Mouse (Mus musculus): ENCODE results near the gene Leng9.

Leng9 gene

GRCm38 (mm10) chr7:4144046-4144445 is 6.1 kb downstream of the Leng9 start:
- DNase-seq: no peak

GRCm38 (mm10) chr7:4143506-4143905 is 6.7 kb downstream of the Leng9 start:
- DNase-seq: no peak

GRCm38 (mm10) chr7:4142796-4143445 is 7.3 kb downstream of the Leng9 start:
- DNase-seq: no peak

- no peak for DNase-seq
Observed at GRCm38 (mm10) chr7:4141648-4142325, 8.4 kb downstream of the Leng9 start.

- DNase-seq: no peak
Observed at GRCm38 (mm10) chr7:4139391-4139790, 10.8 kb downstream of the Leng9 start.

GRCm38 (mm10) chr7:4138671-4139070 is 11.5 kb downstream of the Leng9 start:
- no peak for DNase-seq

- no peak for DNase-seq
Observed at GRCm38 (mm10) chr7:4138181-4138580, 12.0 kb downstream of the Leng9 start.

- DNase-seq: no peak
Observed at GRCm38 (mm10) chr7:4137746-4138145, 12.4 kb downstream of the Leng9 start.

- DNase-seq: peak; percentile 97
Observed at GRCm38 (mm10) chr7:4136771-4137531, 13.2 kb downstream of the Leng9 start, which contains the start of gene Leng8. TSS of gene Leng8 (plus strand) at chr7:4137039.

- no peak for DNase-seq
Observed at GRCm38 (mm10) chr7:4136404-4136770, 13.8 kb downstream of the Leng9 start.

- DNase-seq: no peak
Observed at GRCm38 (mm10) chr7:4134911-4135310, 15.3 kb downstream of the Leng9 start.

- no peak for DNase-seq
Observed at GRCm38 (mm10) chr7:4132998-4133397, 17.2 kb downstream of the Leng9 start.

- no peak for DNase-seq
Observed at GRCm38 (mm10) chr7:4132581-4132980, 17.6 kb downstream of the Leng9 start.

GRCm38 (mm10) chr7:4131964-4132363 is 18.2 kb downstream of the Leng9 start:
- DNase-seq: no peak

GRCm38 (mm10) chr7:4130686-4131452 is 19.3 kb downstream of the Leng9 start:
- peak; percentile 93 for DNase-seq

GRCm38 (mm10) chr7:4128860-4129259 is 21.3 kb downstream of the Leng9 start:
- no peak for DNase-seq

- DNase-seq: no peak
Observed at GRCm38 (mm10) chr7:4127894-4128293, 22.3 kb downstream of the Leng9 start.

- DNase-seq: no peak
Observed at GRCm38 (mm10) chr7:4126992-4127785, 23.0 kb downstream of the Leng9 start.

- DNase-seq: no peak
Observed at GRCm38 (mm10) chr7:4125306-4125705, 24.9 kb downstream of the Leng9 start.

GRCm38 (mm10) chr7:4124856-4125255 is 25.3 kb downstream of the Leng9 start:
- no peak for DNase-seq

GRCm38 (mm10) chr7:4124315-4124759 is 25.8 kb downstream of the Leng9 start:
- peak; percentile 60 for DNase-seq

- DNase-seq: no peak
Observed at GRCm38 (mm10) chr7:4123732-4124131, 26.4 kb downstream of the Leng9 start.
